ENCODE assay signal across 25 mouse cellular contexts in the genomic region with DNA sequence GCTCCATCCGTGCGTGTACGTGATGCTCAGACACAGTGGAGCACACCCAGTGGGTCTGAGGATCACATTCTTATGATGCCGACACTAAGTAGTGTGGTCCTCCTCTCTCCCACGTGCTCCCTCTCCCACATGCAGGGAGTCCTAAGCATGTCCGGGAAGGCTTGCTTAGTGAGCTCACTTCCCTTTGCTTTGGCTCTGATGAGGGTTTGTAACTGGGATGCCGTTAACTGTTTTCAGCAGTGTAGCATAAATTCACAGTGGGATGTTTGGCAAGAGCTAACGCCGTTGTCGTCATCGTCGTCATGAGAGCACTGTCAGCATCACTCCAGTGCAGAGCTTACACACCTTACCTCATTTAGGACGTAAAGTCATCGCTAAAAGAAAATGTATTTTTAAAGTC.
A peak's percentile ranks its signal among the peaks of the same experiment; 100 is the strongest.
DNase-seq lines count a peak whose midpoint lies in the region; ATAC-seq and TF ChIP-seq lines count a peak whose summit lies in the region.
"Had no signal": no experiment of that assay in that cellular context is flagged by ENCODE, and none has a peak within 500 bp of the region (broad histone marks: within the 10 kb centered on the region; RNA-seq: fewer than 3 reads in every experiment).

No protein-coding gene starts in this region.

- no peak overlapping the region for H3K4me3 ChIP-seq in liver, postnatal 0 days (ENCODE audit: low read depth, low read length)
- no peak overlapping the region for H3K4me3 ChIP-seq in liver, embryonic 12.5 days
- H3K4me3 ChIP-seq in forebrain, embryonic 14.5 days (ENCODE audit: low read depth, low read length): no peak overlapping the region
- H3K4me3 ChIP-seq: embryonic facial prominence, embryonic 12.5 days; forebrain, embryonic 15.5 days; heart, embryonic 10.5 days; heart, embryonic 15.5 days; hindbrain, embryonic 12.5 days; intestine, embryonic 15.5 days; neural tube, embryonic 15.5 days had no signal

- no peak overlapping the region for H3K4me2 ChIP-seq in liver, postnatal 0 days (ENCODE audit: low read depth, low read length)
- H3K4me2 ChIP-seq in liver, embryonic 12.5 days: no peak overlapping the region
- no peak overlapping the region for H3K4me2 ChIP-seq in forebrain, embryonic 14.5 days (ENCODE audit: low read length)
- H3K4me2 ChIP-seq: embryonic facial prominence, embryonic 12.5 days; forebrain, embryonic 15.5 days; heart, embryonic 15.5 days; hindbrain, embryonic 12.5 days; intestine, embryonic 15.5 days; neural tube, embryonic 15.5 days had no signal

- H3K27ac ChIP-seq in liver, postnatal 0 days (ENCODE audit: low read depth): no peak overlapping the region
- no peak overlapping the region for H3K27ac ChIP-seq in liver, embryonic 12.5 days
- H3K27ac ChIP-seq in forebrain, embryonic 14.5 days (ENCODE audit: low read depth, low read length): no peak overlapping the region
- H3K27ac ChIP-seq: embryonic facial prominence, embryonic 12.5 days; forebrain, embryonic 15.5 days; heart, embryonic 10.5 days; heart, embryonic 15.5 days; hindbrain, embryonic 12.5 days; hindbrain, postnatal 0 days; intestine, embryonic 15.5 days; neural tube, embryonic 15.5 days had no signal

- H3K9ac ChIP-seq in liver, postnatal 0 days (replicated peaks): no peak overlapping the region
- no peak overlapping the region for H3K9ac ChIP-seq in liver, embryonic 12.5 days
- H3K9ac ChIP-seq in forebrain, embryonic 14.5 days (ENCODE audit: low read length): no peak overlapping the region
- H3K9ac ChIP-seq: embryonic facial prominence, embryonic 12.5 days; forebrain, embryonic 15.5 days; heart, embryonic 15.5 days; hindbrain, embryonic 12.5 days; intestine, embryonic 15.5 days; neural tube, embryonic 15.5 days had no signal

- H3K36me3 ChIP-seq in liver, postnatal 0 days (replicated peaks; ENCODE audit: insufficient read depth, low read length): peaks cover 3% of the 10 kb centered on the region
- H3K36me3 ChIP-seq in liver, embryonic 12.5 days: peaks cover 10% of the 10 kb centered on the region
- peaks cover 11% of the 10 kb centered on the region; the same call in 1 of the 2 replicates for H3K36me3 ChIP-seq in forebrain, embryonic 14.5 days (ENCODE audit: control insufficient read depth, insufficient read depth, low read length)
- H3K36me3 ChIP-seq: forebrain, embryonic 15.5 days; intestine, embryonic 15.5 days had no signal

- no peaks in the 10 kb centered on the region for H3K9me3 ChIP-seq in liver, postnatal 0 days (ENCODE audit: low read length)
- no peaks in the 10 kb centered on the region for H3K9me3 ChIP-seq in liver, embryonic 12.5 days (replicated peaks)
- H3K9me3 ChIP-seq in forebrain, embryonic 14.5 days (replicated peaks; ENCODE audit: control insufficient read depth, low read length): no peaks in the 10 kb centered on the region
- H3K9me3 ChIP-seq: embryonic facial prominence, embryonic 12.5 days; forebrain, embryonic 15.5 days; heart, embryonic 10.5 days; heart, embryonic 15.5 days; hindbrain, embryonic 12.5 days; intestine, embryonic 15.5 days; neural tube, embryonic 15.5 days had no signal

- DNase-seq in liver, postnatal 0 days: no peak
- peak; percentile 11 for DNase-seq in R1 (ENCODE audit: low read depth, low spot score)
- no peak for DNase-seq in adrenal gland, adult 8-10 months
- no peak for DNase-seq in forebrain, embryonic 14.5 days (ENCODE audit: low spot score)
- DNase-seq: adrenal gland, postnatal 36 days; cerebellum, adult 8-10 months; cerebellum, postnatal 36 days; embryo, embryonic 11 days; gastrocnemius, postnatal 10 days; kidney, adult 2 months; kidney, postnatal 4 days; left cerebral cortex, postnatal 4 days; lung, postnatal 36 days; midbrain, embryonic 14.5 days had no signal

- no peak for TF ChIP-seq CTCF in liver, postnatal 0 days (IDR thresholded peaks at IDR 0.05; ENCODE audit: low read depth)

- H3K4me1 ChIP-seq in liver, postnatal 0 days (ENCODE audit: insufficient read depth): no peaks in the 10 kb centered on the region
- H3K4me1 ChIP-seq in liver, embryonic 12.5 days: peaks cover 17% of the 10 kb centered on the region; the same call in 1 of the 2 replicates
- no peaks in the 10 kb centered on the region for H3K4me1 ChIP-seq in forebrain, embryonic 14.5 days (ENCODE audit: control insufficient read depth, insufficient read depth, low read length)
- H3K4me1 ChIP-seq: embryonic facial prominence, embryonic 12.5 days; hindbrain, embryonic 12.5 days; intestine, embryonic 15.5 days; neural tube, embryonic 15.5 days had no signal

- WGBS in liver, postnatal 0 days (ENCODE audit: insufficient replicate concordance): 72% methylated on average over 14 of the region's 14 CpGs
- WGBS in liver, embryonic 12.5 days (ENCODE audit: insufficient replicate concordance): 82% methylated on average over 14 of the region's 14 CpGs
- WGBS in forebrain, embryonic 14.5 days: 90% methylated on average over 14 of the region's 14 CpGs

- TF ChIP-seq EP300 in liver, postnatal 0 days (IDR thresholded peaks at IDR 0.05; ENCODE audit: low read depth): no peak

- no peaks in the 10 kb centered on the region for H3K27me3 ChIP-seq in liver, postnatal 0 days (ENCODE audit: insufficient read depth, low read length)
- no peaks in the 10 kb centered on the region for H3K27me3 ChIP-seq in liver, embryonic 12.5 days (replicated peaks)
- H3K27me3 ChIP-seq in forebrain, embryonic 14.5 days (replicated peaks; ENCODE audit: control insufficient read depth, insufficient read depth, low read length): no peaks in the 10 kb centered on the region
- H3K27me3 ChIP-seq: embryonic facial prominence, embryonic 12.5 days; forebrain, embryonic 15.5 days; heart, embryonic 15.5 days; hindbrain, embryonic 12.5 days; intestine, embryonic 15.5 days; neural tube, embryonic 15.5 days had no signal

- 0 out of 2 replicates have a peak, but pooled peaks have one; percentile 3 for ATAC-seq in liver, postnatal 0 days
- no peak for ATAC-seq in liver, embryonic 12.5 days
- ATAC-seq in hematopoietic stem cell, adult 5-6 weeks (replicated peaks in 1 of 2; ENCODE audit: insufficient read depth in 1 of 2, low FRiP score in 2 of 2, low TSS enrichment in 1 of 2, low read depth in 1 of 2, poor library complexity in 2 of 2, severe bottlenecking in 2 of 2): peak; percentile 14 to 22; a peak in 2 of 4 replicates
- ATAC-seq in neutrophil, adult 5-6 weeks (ENCODE audit: extremely low read depth, insufficient number of reproducible peaks, low FRiP score, poor library complexity, severe bottlenecking): 0 out of 2 replicates have a peak, but pooled peaks have one; percentile 4
- no peak for ATAC-seq in forebrain, embryonic 14.5 days
- ATAC-seq: forebrain, embryonic 15.5 days; hindbrain, postnatal 0 days; intestine, embryonic 15.5 days had no signal

Comparison
In these comparisons a context has a peak if more than half of its experiments do, and no peak if none do; other contexts are left out.
1. ATAC-seq: peak in liver, postnatal 0 days (single experiment), hematopoietic stem cell, adult 5-6 weeks (2 of 2) and neutrophil, adult 5-6 weeks (single experiment); none in liver, embryonic 12.5 days (single experiment) and forebrain, embryonic 14.5 days (single experiment).